Mouse (Mus musculus): ENCODE results near the gene Etnk2. TPM values are rescaled to one million over a fixed set of nuclear protein-coding genes. Genes with fewer than 3 reads are reported as not detected.

Etnk2 gene
- polyA plus RNA-seq, 1 experiment from 2014 or later: 3.0 TPM

DNA sequence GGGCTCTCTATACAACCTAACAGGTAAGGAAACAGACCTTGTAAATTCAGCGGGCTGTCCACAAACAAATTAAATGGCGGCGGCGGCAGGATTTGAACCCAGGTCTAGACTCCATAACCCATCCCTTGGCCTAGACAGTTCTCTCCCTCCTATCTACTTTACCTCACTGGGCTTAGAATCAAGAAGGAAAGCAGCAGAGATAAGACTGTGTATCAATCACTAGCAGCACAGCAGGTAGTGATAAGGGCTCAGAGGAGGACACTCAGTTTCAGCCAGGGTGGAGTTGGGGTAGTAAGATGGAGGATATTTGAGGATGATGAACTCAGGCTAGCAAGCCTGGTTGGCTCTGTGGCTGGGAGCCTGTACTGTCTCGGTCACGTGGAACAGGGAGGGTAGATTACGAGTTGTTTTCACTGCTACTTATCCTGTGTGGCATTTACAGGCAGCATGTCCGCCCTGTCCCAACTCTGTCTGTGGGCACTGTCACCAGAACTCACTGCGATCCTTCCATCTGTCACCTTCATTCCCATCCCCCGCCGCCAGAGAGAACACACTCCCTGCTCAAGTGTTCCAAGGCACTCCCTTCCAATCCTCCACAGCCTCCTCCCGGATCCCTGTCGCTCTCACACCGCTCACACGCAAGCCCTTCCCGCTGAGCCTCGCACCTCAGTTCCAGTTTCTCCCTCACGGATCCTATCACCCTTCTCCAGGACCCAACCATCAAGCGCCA lies 24.3 kb downstream of the Etnk2 start:
- no peaks in the 10 kb centered on the region for H3K9me3 ChIP-seq
- no peak overlapping the region for H3K4me3 ChIP-seq
- no peak overlapping the region for H3K4me2 ChIP-seq (replicated peaks)
- no peak overlapping the region for H3K9ac ChIP-seq
- H3K27ac ChIP-seq: no peak overlapping the region
- ATAC-seq (ENCODE audit: insufficient number of reproducible peaks, insufficient read depth, low FRiP score, low TSS enrichment): no peak
- H3K36me3 ChIP-seq: peaks cover 15% of the 10 kb centered on the region; the same call in 1 of the 2 replicates
- WGBS: 64% methylated on average over 19 of the region's 19 CpGs
- H3K27me3 ChIP-seq: no peaks in the 10 kb centered on the region
- H3K4me1 ChIP-seq: peaks cover 5% of the 10 kb centered on the region; the same call in 1 of the 2 replicates

DNA sequence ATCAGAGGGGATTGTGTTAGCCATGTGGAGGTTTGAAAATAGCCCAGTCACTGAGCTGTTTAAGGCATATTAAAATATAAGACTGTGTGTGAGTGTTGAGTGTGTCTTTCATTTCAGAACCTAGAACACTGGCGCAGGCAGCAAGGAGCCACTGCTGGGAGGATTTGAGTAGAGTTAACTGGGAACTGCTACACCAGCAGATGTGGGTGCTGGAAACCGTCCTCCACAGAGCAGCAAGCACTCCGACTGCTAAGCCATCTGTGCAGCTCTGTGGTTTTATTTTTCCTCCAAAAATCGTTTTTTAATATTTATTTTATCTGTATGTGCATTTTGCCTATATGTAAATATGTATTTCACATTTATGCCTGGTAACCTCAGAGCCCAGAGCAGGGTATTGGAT lies 31.3 kb downstream of the Etnk2 start:
- H3K36me3 ChIP-seq: peaks cover 6% of the 10 kb centered on the region; the same call in 1 of the 2 replicates
- WGBS: 67% methylated on average over 4 of the region's 4 CpGs
- peaks cover 11% of the 10 kb centered on the region; the same call in 1 of the 2 replicates for H3K4me1 ChIP-seq
- H3K9ac ChIP-seq: no peak overlapping the region
- no peak overlapping the region for H3K4me3 ChIP-seq
- H3K9me3 ChIP-seq: no peaks in the 10 kb centered on the region
- no peak overlapping the region for H3K27ac ChIP-seq
- no peak overlapping the region for H3K4me2 ChIP-seq (replicated peaks)
- ATAC-seq (ENCODE audit: insufficient number of reproducible peaks, insufficient read depth, low FRiP score, low TSS enrichment): no peak
- H3K27me3 ChIP-seq: no peaks in the 10 kb centered on the region

DNA sequence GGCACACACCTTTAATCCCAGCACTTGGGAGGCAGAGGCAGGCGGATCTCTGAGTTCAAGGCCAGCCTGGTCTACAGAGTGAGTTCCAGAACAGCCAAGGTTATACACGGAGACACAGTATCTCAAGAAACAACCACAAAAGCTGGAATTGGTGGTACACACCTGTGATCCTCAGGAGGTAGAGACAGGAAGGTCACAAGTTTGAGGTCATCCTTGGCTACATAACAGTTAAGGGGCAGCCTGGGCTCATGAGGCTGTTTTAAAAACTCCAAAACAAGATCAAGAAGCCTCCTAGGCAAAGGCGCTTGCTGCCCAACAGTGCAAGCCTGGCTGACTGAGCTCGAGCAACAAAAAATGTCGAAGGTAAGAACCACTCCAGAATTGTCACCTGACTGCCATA lies 33.3 kb downstream of the Etnk2 start:
- Histone ChIP-seq H3K4me3 (no peak overlapping the region), H3K36me3 (no peaks in the 10 kb centered on the region), H3K27ac (no peak overlapping the region), H3K9ac (no peak overlapping the region), H3K9me3 (no peaks in the 10 kb centered on the region), H3K27me3 (no peaks in the 10 kb centered on the region), H3K4me2 (replicated peaks) (no peak overlapping the region), H3K4me1 (peaks cover 11% of the 10 kb centered on the region; the same call in 1 of the 2 replicates)
- 88% methylated on average over 5 of the region's 5 CpGs for WGBS
- no peak for ATAC-seq (ENCODE audit: insufficient number of reproducible peaks, insufficient read depth, low FRiP score, low TSS enrichment)

DNA sequence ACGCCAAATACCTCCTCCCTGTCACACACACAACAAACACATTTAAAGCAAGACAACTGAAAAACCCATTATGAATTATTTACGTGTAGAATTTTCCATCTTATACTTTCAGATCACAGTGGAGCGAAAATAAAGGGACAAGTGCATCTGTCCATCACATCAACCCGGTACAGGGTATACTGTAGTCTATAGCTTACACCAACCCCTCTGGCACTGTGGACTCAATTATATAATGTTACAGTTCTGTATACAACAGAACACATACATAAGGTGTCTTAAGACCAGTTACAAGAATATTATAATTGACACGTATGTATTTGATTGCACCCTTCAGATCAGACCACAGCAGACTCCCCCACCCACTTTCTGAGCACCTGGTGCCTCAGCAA lies 33.7 kb downstream of the Etnk2 start:
- no peaks in the 10 kb centered on the region for H3K9me3 ChIP-seq
- H3K9ac ChIP-seq: peak overlapping the region; percentile 39; the same call in 1 of the 2 replicates
- no peaks in the 10 kb centered on the region for H3K27me3 ChIP-seq
- H3K36me3 ChIP-seq: no peaks in the 10 kb centered on the region
- peak overlapping the region; percentile 69 for H3K27ac ChIP-seq
- peaks cover 11% of the 10 kb centered on the region; the same call in 1 of the 2 replicates for H3K4me1 ChIP-seq
- peak overlapping the region; percentile 27; the same call in 1 of the 2 replicates for H3K4me2 ChIP-seq (replicated peaks)
- WGBS: 71% methylated on average over 5 of the region's 5 CpGs
- ATAC-seq (ENCODE audit: insufficient number of reproducible peaks, insufficient read depth, low FRiP score, low TSS enrichment): no peak
- H3K4me3 ChIP-seq: no peak overlapping the region

DNA sequence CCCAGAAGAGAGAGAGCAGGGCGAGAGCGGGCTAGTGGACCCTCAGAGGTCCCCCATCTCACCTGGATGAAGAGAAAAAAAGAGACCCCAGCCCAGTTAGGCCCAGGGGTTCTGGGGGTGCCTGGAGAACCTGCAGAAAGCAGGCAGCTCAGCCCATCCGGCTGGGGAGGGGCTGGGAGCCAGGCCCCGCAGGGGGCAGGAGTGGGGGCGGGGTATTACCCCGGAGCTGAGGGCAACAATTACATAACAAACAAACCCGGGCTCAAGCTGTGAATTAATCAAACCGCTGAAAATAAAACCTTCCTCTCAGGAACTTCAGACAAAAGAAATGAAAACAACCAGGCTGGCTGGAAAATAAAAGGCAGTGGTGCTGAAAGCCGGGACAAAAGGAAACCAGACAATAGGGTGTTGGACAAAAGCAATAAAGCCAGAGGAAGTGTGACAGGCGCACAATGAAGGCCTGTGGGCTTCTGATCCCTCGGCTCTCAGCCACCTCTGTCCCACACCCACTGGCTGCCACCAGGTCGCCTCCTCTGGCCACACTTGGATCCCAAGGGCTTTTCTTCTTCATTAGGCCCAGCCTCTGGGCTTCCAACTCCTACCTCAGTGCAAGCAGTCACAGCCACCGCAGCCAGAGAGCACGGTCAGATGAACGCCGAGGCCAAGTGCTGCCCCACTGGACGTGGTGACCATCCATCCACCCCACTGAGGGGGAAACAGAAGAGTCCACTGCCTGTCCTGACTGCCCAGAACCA lies 34.3 kb downstream of the Etnk2 start:
- no peak overlapping the region for H3K4me3 ChIP-seq

DNA sequence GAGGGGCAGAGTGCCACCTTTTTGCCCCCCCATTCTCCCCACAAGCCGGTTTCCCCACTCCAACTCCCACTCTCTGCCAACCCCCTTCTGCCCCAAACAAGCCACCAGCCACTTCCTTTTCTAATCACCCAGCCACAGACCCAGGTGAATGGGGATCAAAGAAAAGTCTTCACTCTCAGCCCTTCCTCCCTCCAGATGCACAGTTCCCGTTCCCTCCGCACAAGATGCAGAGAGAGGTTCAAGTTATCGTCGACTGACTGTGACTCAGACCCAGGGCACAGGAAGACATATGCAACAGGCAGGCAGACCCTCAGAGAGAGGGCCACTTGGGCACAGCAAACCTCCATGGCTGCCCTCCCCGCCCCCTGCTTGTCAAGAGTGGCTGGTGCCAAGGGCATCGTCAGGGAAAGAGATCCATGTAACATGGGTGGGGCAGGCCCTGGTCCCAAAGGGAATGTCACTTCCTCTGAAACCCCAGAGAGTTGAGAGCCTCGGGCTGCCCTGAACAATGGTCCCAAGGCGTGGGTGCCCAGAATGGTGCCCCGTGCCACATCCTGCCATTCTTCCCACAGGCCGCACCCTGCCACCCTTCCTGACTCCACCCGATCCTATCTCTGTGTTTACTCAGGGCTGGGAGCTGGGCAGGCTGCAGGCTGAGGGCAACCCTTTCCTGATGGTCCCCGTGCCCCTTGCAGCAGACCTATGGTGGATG lies 36.8 kb downstream of the Etnk2 start:
- Histone ChIP-seq H3K27me3 (no peaks in the 10 kb centered on the region), H3K4me2 (replicated peaks) (no peak overlapping the region), H3K4me1 (peaks cover 11% of the 10 kb centered on the region; the same call in 1 of the 2 replicates), H3K9me3 (no peaks in the 10 kb centered on the region), H3K9ac (no peak overlapping the region), H3K36me3 (no peaks in the 10 kb centered on the region), H3K4me3 (no peak overlapping the region), H3K27ac (no peak overlapping the region)
- ATAC-seq (ENCODE audit: insufficient number of reproducible peaks, insufficient read depth, low FRiP score, low TSS enrichment): no peak
- 74% methylated on average over 13 of the region's 13 CpGs for WGBS

More for the DNA sequence above, 34.3 kb downstream of the Etnk2 start:
- no peaks in the 10 kb centered on the region for H3K36me3 ChIP-seq
- peak overlapping the region; percentile 69 for H3K27ac ChIP-seq
- peak overlapping the region; percentile 27; the same call in 1 of the 2 replicates for H3K4me2 ChIP-seq (replicated peaks)
- no peaks in the 10 kb centered on the region for H3K9me3 ChIP-seq
- 15% methylated on average over 17 of the region's 17 CpGs for WGBS
- peak; percentile 35; the same call in 1 of the 2 replicates for ATAC-seq (ENCODE audit: insufficient number of reproducible peaks, insufficient read depth, low FRiP score, low TSS enrichment)
- H3K9ac ChIP-seq: peak overlapping the region; percentile 39; the same call in 1 of the 2 replicates
- H3K27me3 ChIP-seq: no peaks in the 10 kb centered on the region
- H3K4me1 ChIP-seq: peaks cover 11% of the 10 kb centered on the region; the same call in 1 of the 2 replicates

DNA sequence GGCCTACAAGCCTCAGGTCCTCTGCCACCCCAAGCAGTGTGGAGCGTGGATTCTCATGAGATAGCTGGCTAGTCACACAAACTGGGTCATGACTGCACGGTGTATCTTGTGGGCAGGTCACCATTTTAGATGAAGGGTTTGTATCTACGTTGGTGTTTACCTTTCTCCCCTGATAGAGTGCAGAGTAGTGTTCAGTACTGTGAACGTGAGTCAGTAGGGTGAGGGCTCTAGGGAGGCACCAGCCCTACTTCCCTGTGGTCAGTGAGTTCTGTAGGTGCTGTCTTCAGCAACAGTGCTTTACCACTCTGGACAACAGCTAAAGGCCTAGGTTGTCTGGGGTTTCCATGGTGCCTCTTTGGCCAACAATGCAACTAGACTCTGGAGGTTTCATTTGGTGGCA lies 40.6 kb downstream of the Etnk2 start:
- Histone ChIP-seq H3K9ac (no peak overlapping the region), H3K27me3 (no peaks in the 10 kb centered on the region), H3K9me3 (no peaks in the 10 kb centered on the region), H3K27ac (no peak overlapping the region), H3K36me3 (no peaks in the 10 kb centered on the region), H3K4me3 (no peak overlapping the region), H3K4me2 (replicated peaks) (no peak overlapping the region), H3K4me1 (peaks cover 11% of the 10 kb centered on the region)
- WGBS: 87% methylated on average over 4 of the region's 4 CpGs
- no peak for ATAC-seq (ENCODE audit: insufficient number of reproducible peaks, insufficient read depth, low FRiP score, low TSS enrichment)

DNA sequence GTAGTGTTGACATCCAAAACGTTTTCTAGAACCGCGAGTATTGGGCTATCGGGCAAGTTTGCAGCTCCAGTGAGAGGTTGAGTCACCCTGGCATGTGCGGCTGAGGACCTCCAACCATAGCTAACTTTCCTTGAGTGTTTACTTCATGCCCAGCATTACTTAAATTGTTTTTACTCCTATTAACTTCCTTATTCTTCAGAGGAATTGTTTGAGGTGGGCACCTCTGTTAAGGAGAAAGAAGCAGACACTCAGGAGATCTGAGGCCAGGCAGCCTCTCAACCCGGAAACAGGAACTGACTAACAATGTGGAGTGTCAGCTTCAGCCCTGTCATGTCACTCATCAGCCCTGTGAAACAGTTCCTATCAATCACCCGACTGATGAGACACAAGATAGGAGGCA lies 43.2 kb downstream of the Etnk2 start:
- no peaks in the 10 kb centered on the region for H3K9me3 ChIP-seq
- H3K4me1 ChIP-seq: peaks cover 16% of the 10 kb centered on the region
- peak overlapping the region; percentile 36; the same call in 1 of the 2 replicates for H3K27ac ChIP-seq
- WGBS: 74% methylated on average over 7 of the region's 7 CpGs
- ATAC-seq (ENCODE audit: insufficient number of reproducible peaks, insufficient read depth, low FRiP score, low TSS enrichment): no peak
- no peak overlapping the region for H3K4me3 ChIP-seq
- no peak overlapping the region for H3K4me2 ChIP-seq (replicated peaks)
- no peaks in the 10 kb centered on the region for H3K36me3 ChIP-seq
- no peaks in the 10 kb centered on the region for H3K27me3 ChIP-seq
- no peak overlapping the region for H3K9ac ChIP-seq

DNA sequence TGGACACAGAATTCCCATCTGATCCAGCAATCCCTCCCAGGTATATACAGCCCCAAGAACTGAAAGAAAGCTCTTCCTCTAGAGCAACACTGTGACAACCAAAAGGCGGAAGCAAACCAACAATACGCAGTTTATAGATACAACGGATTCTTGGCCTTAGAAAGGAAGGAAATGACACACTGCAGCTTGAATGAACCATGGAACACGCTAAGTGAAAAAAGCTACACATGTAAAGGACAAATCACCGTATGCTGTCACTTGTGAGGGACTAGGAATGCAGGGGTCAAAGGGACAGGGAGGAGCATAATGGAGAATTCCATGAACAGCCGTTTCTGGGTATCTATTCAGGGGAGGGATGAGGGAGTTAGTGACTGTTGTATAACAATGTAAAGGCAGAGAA lies 44.1 kb downstream of the Etnk2 start:
- H3K36me3 ChIP-seq: no peaks in the 10 kb centered on the region
- no peaks in the 10 kb centered on the region for H3K27me3 ChIP-seq
- no peak for ATAC-seq (ENCODE audit: insufficient number of reproducible peaks, insufficient read depth, low FRiP score, low TSS enrichment)
- H3K4me2 ChIP-seq (replicated peaks): no peak overlapping the region
- WGBS: 61% methylated on average over 6 of the region's 6 CpGs
- H3K27ac ChIP-seq: peak overlapping the region; percentile 36; the same call in 1 of the 2 replicates
- no peak overlapping the region for H3K9ac ChIP-seq
- no peaks in the 10 kb centered on the region for H3K9me3 ChIP-seq
- peaks cover 16% of the 10 kb centered on the region for H3K4me1 ChIP-seq
- H3K4me3 ChIP-seq: no peak overlapping the region

DNA sequence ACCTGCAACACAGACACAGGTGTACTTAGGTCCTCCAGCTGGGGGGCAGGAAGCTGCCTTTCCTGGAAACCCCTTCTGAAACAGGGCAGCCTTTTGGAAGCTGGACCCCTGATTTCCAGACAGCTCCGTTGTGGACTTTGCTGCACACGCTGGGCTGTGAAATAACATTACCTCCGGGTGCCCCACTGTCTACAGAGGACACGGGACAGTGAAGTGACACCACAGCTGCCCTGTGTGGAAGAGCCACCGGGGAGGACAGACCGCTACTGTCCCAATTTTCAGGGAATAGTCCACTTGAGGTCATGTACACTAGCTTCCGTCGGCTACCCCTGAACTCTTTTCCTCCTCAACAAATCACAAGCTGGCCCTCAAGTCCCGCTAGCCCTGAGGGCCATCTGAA lies 44.9 kb downstream of the Etnk2 start:
- H3K4me3 ChIP-seq: no peak overlapping the region
- no peak for ATAC-seq (ENCODE audit: insufficient number of reproducible peaks, insufficient read depth, low FRiP score, low TSS enrichment)
- no peak overlapping the region for H3K27ac ChIP-seq
- H3K36me3 ChIP-seq: no peaks in the 10 kb centered on the region
- H3K4me1 ChIP-seq: peaks cover 16% of the 10 kb centered on the region
- H3K27me3 ChIP-seq: no peaks in the 10 kb centered on the region
- no peaks in the 10 kb centered on the region for H3K9me3 ChIP-seq
- WGBS: 25% methylated on average over 9 of the region's 9 CpGs
- H3K4me2 ChIP-seq (replicated peaks): no peak overlapping the region
- H3K9ac ChIP-seq: no peak overlapping the region

DNA sequence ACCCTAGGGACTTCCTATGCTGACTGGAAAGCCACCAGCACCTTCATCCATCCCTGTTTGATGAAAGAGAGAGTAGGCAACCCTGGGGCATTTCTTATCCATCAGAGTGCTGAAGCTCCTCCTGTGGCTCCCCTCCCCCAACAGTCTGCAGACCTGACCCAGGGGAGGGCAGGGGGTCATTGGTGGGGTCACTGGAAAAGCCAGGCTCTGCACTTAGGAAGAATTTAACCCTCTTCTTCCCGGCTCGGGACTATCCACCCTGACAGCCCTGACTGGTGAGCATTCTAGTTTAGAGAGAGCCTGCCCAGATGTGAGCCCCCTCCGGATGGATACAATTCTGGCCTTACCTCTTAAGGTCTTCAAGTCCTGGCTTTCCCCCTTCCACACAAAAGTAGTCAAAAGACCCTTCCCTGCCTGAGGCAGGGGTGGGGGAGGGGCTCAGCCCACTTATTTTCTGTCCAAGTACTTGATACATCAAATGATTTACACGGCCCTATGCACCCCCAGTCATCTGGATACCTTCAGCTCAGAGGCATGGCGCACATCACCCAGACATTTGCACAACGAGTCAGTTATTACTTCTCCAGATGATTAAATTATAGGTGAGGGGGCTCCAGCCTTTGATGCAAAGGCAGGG lies 45.6 kb downstream of the Etnk2 start:
- no peak overlapping the region for H3K27ac ChIP-seq
- WGBS: 3% methylated on average over 6 of the region's 6 CpGs
- no peak for ATAC-seq (ENCODE audit: insufficient number of reproducible peaks, insufficient read depth, low FRiP score, low TSS enrichment)
- no peak overlapping the region for H3K4me2 ChIP-seq (replicated peaks)
- H3K27me3 ChIP-seq: no peaks in the 10 kb centered on the region
- H3K4me3 ChIP-seq: no peak overlapping the region
- no peaks in the 10 kb centered on the region for H3K9me3 ChIP-seq
- no peaks in the 10 kb centered on the region for H3K36me3 ChIP-seq
- no peak overlapping the region for H3K9ac ChIP-seq
- H3K4me1 ChIP-seq: peaks cover 16% of the 10 kb centered on the region

Data from embryonic facial prominence, embryonic 12.5 days (tissue).